In the genomic region with DNA sequence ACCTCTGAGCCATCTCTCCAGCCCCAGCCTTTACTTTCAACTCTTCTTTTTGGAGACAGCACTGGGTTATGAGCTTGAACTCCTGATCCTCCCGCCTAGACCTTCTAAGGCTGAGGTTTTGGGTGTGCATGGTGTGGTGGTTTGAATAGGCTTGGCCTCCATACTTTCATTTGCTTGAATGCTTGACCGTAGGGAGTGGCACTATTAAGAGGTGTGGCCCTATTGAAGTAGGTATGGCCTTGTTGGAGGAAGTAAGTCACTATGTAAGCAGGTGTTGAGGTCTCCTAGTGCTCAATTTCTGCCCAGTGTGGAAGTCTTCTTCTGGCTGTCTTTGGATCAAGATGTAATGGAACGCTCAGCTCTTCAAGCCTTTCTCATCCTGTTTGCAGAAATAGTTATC, we compare ENCODE assay signal across 30 mouse cellular contexts. TPM values are rescaled to one million over a fixed set of nuclear protein-coding genes. Genes with fewer than 3 reads are reported as not detected.
DNase-seq lines count a peak whose midpoint lies in the region; ATAC-seq and TF ChIP-seq lines count a peak whose summit lies in the region.
"Had no signal": no experiment of that assay in that cellular context is flagged by ENCODE, and none has a peak within 500 bp of the region (broad histone marks: within the 10 kb centered on the region; RNA-seq: fewer than 3 reads in every experiment).

No protein-coding gene starts in this region.

- H3K9ac ChIP-seq in intestine, embryonic 15.5 days = no peak overlapping the region
- H3K9ac ChIP-seq in stomach, postnatal 0 days (ENCODE audit: low read length) = no peak overlapping the region
- H3K9ac ChIP-seq: embryonic facial prominence, embryonic 13.5 days; forebrain, embryonic 13.5 days; heart, embryonic 12.5 days; heart, embryonic 15.5 days; hindbrain, embryonic 13.5 days had no signal

- H3K9me3 ChIP-seq in intestine, embryonic 15.5 days = no peaks in the 10 kb centered on the region
- H3K9me3 ChIP-seq in stomach, postnatal 0 days (ENCODE audit: control insufficient read depth, low read length) = no peaks in the 10 kb centered on the region
- H3K9me3 ChIP-seq: embryonic facial prominence, embryonic 13.5 days; forebrain, embryonic 13.5 days; heart, embryonic 12.5 days; heart, embryonic 15.5 days; hindbrain, embryonic 13.5 days had no signal

- TF ChIP-seq CTCF in stomach, postnatal 0 days (IDR thresholded peaks at IDR 0.05; ENCODE audit: low read depth) = no peak

- no peak overlapping the region for H3K4me3 ChIP-seq in intestine, embryonic 15.5 days (replicated peaks)
- no peak overlapping the region for H3K4me3 ChIP-seq in stomach, postnatal 0 days (ENCODE audit: low read depth, low read length)
- H3K4me3 ChIP-seq: embryonic facial prominence, embryonic 10.5 days; embryonic facial prominence, embryonic 13.5 days; erythroblast, embryonic 14.5 days; forebrain, embryonic 13.5 days; gastrocnemius, adult 2 months; heart, embryonic 12.5 days; heart, embryonic 15.5 days; hindbrain, embryonic 10.5 days; hindbrain, embryonic 13.5 days had no signal

- TF ChIP-seq EP300 in stomach, postnatal 0 days (optimal IDR thresholded peaks at IDR 0.05) = no peak

- peak; percentile 36; the same call in 1 of the 2 replicates for ATAC-seq in intestine, embryonic 15.5 days
- peak; percentile 75 for ATAC-seq in stomach, postnatal 0 days (ENCODE audit: low FRiP score, low TSS enrichment)
- ATAC-seq: activated CD4-positive, CD25-positive, alpha-beta regulatory T cell, adult 4 months; CD4-positive, CD25-positive, alpha-beta regulatory T cell, adult 4 months; forebrain, embryonic 13.5 days; forebrain, embryonic 16.5 days; hindbrain, embryonic 16.5 days had no signal

- no peaks in the 10 kb centered on the region for H3K27me3 ChIP-seq in intestine, embryonic 15.5 days (replicated peaks)
- H3K27me3 ChIP-seq in stomach, postnatal 0 days (ENCODE audit: control insufficient read depth, insufficient read depth, low read length) = no peaks in the 10 kb centered on the region
- H3K27me3 ChIP-seq: embryonic facial prominence, embryonic 13.5 days; forebrain, embryonic 13.5 days; heart, embryonic 12.5 days; heart, embryonic 15.5 days; hindbrain, embryonic 13.5 days had no signal

- no peaks in the 10 kb centered on the region for H3K4me1 ChIP-seq in intestine, embryonic 15.5 days (replicated peaks)
- no peaks in the 10 kb centered on the region for H3K4me1 ChIP-seq in stomach, postnatal 0 days (replicated peaks; ENCODE audit: control insufficient read depth, insufficient read depth)
- H3K4me1 ChIP-seq: embryonic facial prominence, embryonic 10.5 days; embryonic facial prominence, embryonic 13.5 days; forebrain, embryonic 13.5 days; heart, embryonic 12.5 days; heart, embryonic 15.5 days; hindbrain, embryonic 10.5 days; hindbrain, embryonic 13.5 days had no signal

- peak; percentile 57 for DNase-seq in large intestine, adult 2 months (ENCODE audit: low read depth, low spot score)
- DNase-seq in stomach, postnatal 0 days (ENCODE audit: low spot score) = no peak
- no peak for DNase-seq in thymus, postnatal 4 days
- no peak for DNase-seq in kidney, postnatal 4 days
- no peak for DNase-seq in layer of hippocampus, postnatal 14 days (ENCODE audit: low spot score in 2 of 2)
- DNase-seq: adrenal gland, adult 8-10 months; adrenal gland, postnatal 25 days; cerebellum, adult 11-12 months; cerebellum, adult 8-10 months; cerebellum, postnatal 10 days; cerebellum, postnatal 36 days; embryo, embryonic 11 days; gastrocnemius, adult 2 months; gastrocnemius, postnatal 14 days; heart, adult 11 months; heart, postnatal 10 days; heart, postnatal 36 days had no signal

- 69% methylated on average over 3 of the region's 3 CpGs for WGBS in intestine, embryonic 15.5 days
- WGBS in large intestine, adult 2 months = 57% methylated on average over 3 of the region's 3 CpGs
- 78% methylated on average over 3 of the region's 3 CpGs for WGBS in stomach, postnatal 0 days

- no peaks in the 10 kb centered on the region for H3K36me3 ChIP-seq in intestine, embryonic 15.5 days
- H3K36me3 ChIP-seq in stomach, postnatal 0 days (ENCODE audit: control insufficient read depth, insufficient read depth, low read length) = no peaks in the 10 kb centered on the region
- H3K36me3 ChIP-seq: embryonic facial prominence, embryonic 10.5 days; embryonic facial prominence, embryonic 13.5 days; heart, embryonic 12.5 days; heart, embryonic 15.5 days; hindbrain, embryonic 10.5 days; hindbrain, embryonic 13.5 days had no signal

- H3K4me2 ChIP-seq in intestine, embryonic 15.5 days (replicated peaks) = no peak overlapping the region
- H3K4me2 ChIP-seq in stomach, postnatal 0 days (replicated peaks; ENCODE audit: low read depth) = no peak overlapping the region
- H3K4me2 ChIP-seq: embryonic facial prominence, embryonic 13.5 days; forebrain, embryonic 13.5 days; heart, embryonic 12.5 days; heart, embryonic 15.5 days; hindbrain, embryonic 13.5 days had no signal

- no peak overlapping the region for H3K27ac ChIP-seq in intestine, embryonic 15.5 days
- no peak overlapping the region for H3K27ac ChIP-seq in stomach, postnatal 0 days (replicated peaks)
- H3K27ac ChIP-seq: embryonic facial prominence, embryonic 10.5 days; embryonic facial prominence, embryonic 13.5 days; forebrain, embryonic 13.5 days; gastrocnemius, adult 2 months; heart, embryonic 15.5 days; hindbrain, embryonic 10.5 days; hindbrain, embryonic 13.5 days had no signal

RNA-seq across cellular contexts. Expression of a gene that starts 10.2 kb away (rescaled TPM):
- polyA plus RNA-seq in intestine, embryonic 15.5 days (2015; fragmentation: Nextera tagmentation; extraction: Ambion mirVana) = 57.7 and 66.6 TPM in 2 replicates
- 15.4 and 16.1 TPM in 2 replicates for polyA plus RNA-seq in large intestine, adult 2 months (2012; rRNA removed)
- 38.3 and 46.5 TPM in 2 replicates for polyA plus RNA-seq in stomach, postnatal 0 days (2015; fragmentation: Nextera tagmentation; extraction: Ambion mirVana)
- total RNA-seq in layer of hippocampus, postnatal 14 days (2021) = 10 to 100 TPM; 46.8 to 58.0 TPM

RNA-seq across cellular contexts. Expression of a gene that starts 54.0 kb away (rescaled TPM):
- 5.5 and 8.1 TPM in 2 replicates for polyA plus RNA-seq in intestine, embryonic 15.5 days (2015; fragmentation: Nextera tagmentation; extraction: Ambion mirVana)
- 12.0 and 15.7 TPM in 2 replicates for polyA plus RNA-seq in large intestine, adult 2 months (2012; rRNA removed)
- 8.0 and 17.0 TPM in 2 replicates for polyA plus RNA-seq in stomach, postnatal 0 days (2015; fragmentation: Nextera tagmentation; extraction: Ambion mirVana)
- 10 to 100 TPM; 54.4 to 55.4 TPM for total RNA-seq in layer of hippocampus, postnatal 14 days (2021)
